Comparison of ENCODE assay signal across 10 mouse cellular contexts in the genomic region with DNA sequence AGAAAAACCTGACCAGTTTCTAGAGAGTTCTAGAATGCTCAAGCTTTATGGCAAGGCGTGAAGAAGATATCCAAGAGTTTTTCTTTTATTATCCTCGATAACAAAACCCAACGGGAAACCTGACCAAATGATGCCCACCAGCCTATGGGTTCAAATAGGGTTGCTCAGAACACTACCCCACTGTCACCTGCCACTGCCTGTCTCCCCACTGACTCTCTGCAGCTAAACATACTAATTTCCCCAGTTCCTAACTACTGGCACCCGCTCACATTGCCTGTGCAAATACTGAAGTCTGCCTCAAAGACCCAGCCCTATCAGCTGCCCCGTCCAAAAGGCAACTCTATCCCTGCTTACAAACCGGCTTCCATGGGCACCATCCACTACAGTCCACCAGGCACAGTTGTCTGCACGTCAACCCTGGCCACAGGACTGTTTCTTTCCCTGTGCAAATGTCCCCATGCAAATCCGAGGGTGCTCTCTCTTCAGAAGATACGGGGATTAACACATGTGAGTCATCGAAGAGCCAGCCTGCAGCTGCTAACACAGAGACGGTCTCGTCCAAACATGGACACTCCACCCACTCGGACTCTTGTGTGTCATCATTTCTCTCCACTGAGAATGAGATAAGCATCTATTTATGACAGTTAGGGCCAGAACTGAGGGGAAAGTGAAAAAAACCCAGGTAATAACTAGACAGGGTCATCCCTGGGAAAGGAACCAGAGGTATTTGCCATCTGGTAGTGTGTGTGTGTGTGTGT. TPM values are rescaled to one million over a fixed set of nuclear protein-coding genes. Genes with fewer than 3 reads are reported as not detected.
DNase-seq lines count a peak whose midpoint lies in the region; TF ChIP-seq lines count a peak whose summit lies in the region.
"Had no signal": no experiment of that assay in that cellular context is flagged by ENCODE, and none has a peak within 500 bp of the region (broad histone marks: within the 10 kb centered on the region; RNA-seq: fewer than 3 reads in every experiment).

No protein-coding gene starts in this region.

- intact Hi-C loops in left cerebral cortex, adult 2 months (cut with DNase I): no loop called here

- DNase-seq in adrenal gland, adult 8-10 months: peak; percentile 71
- DNase-seq in adrenal gland, adult 18-20 months (ENCODE audit: low spot score in 2 of 2): no peak
- DNase-seq in 3134 (ENCODE audit: extremely low read depth, insufficient read length, low spot score): peak; percentile 51
- DNase-seq in brain, adult 2 months (ENCODE audit: low read depth, low spot score): peak; percentile 87
- DNase-seq in left cerebral cortex, adult 2 months (ENCODE audit: extremely low spot score in 1 of 2, low spot score in 2 of 2): peak; percentile 29 to 51
- no peak for DNase-seq in B cell, adult 2 months
- no peak for DNase-seq in kidney, postnatal 4 days
- DNase-seq in retina, embryonic 14.5 days (ENCODE audit: low spot score): no peak
- DNase-seq: heart, postnatal 4 days had no signal

- H3K27ac ChIP-seq in left cerebral cortex, adult 2 months: no peak overlapping the region
- H3K27ac ChIP-seq: midbrain, embryonic 12.5 days had no signal

- TF ChIP-seq CTCF in left cerebral cortex, adult 2 months (IDR thresholded peaks at IDR 0.05): no peak; the same call in 1 of the 2 replicates

- no peak overlapping the region for H3K4me3 ChIP-seq in left cerebral cortex, adult 2 months
- H3K4me3 ChIP-seq: midbrain, embryonic 12.5 days had no signal

RNA-seq across cellular contexts. Expression of a gene that starts 48.0 kb away (rescaled TPM):
- total RNA-seq in adrenal gland, adult 8-10 months (2022): 100 to 1,000 TPM in 3 of 4 experiments, 10 to 100 TPM in 1; 98.3 to 124 (median 123) TPM
- 10 to 100 TPM; 73.1 to 79.5 TPM for total RNA-seq in adrenal gland, adult 18-20 months (2021)
- total RNA-seq in left cerebral cortex, adult 2 months (2021): 10 to 100 TPM; 65.4 to 69.3 TPM

Comparison
In these comparisons a context has a peak if more than half of its experiments do, and no peak if none do; other contexts are left out.
1. DNase-seq: peak in adrenal gland, adult 8-10 months (single experiment), 3134 (single experiment), brain, adult 2 months (single experiment) and left cerebral cortex, adult 2 months (2 of 2); none in adrenal gland, adult 18-20 months (0 of 2), B cell, adult 2 months (0 of 2), kidney, postnatal 4 days (0 of 2) and retina, embryonic 14.5 days (single experiment).